In genomic region chr1:171815545-171816439, GRCm38 (mm10) we compare ENCODE assay signal across 9 mouse cellular contexts. TPM values are rescaled to one million over a fixed set of nuclear protein-coding genes. Genes with fewer than 3 reads are reported as not detected.
DNase-seq lines count a peak whose midpoint lies in the region; ATAC-seq and TF ChIP-seq lines count a peak whose summit lies in the region.
"Had no signal": no experiment of that assay in that cellular context is flagged by ENCODE, and none has a peak within 500 bp of the region (broad histone marks: within the 10 kb centered on the region; RNA-seq: fewer than 3 reads in every experiment).

No protein-coding gene starts in this region.

- WGBS in embryonic facial prominence, embryonic 13.5 days, result 12% methylated on average over 8 of the region's 8 CpGs
- WGBS in hindbrain, embryonic 15.5 days, result 12% methylated on average over 8 of the region's 8 CpGs
- 15% methylated on average over 8 of the region's 8 CpGs for WGBS in limb, embryonic 14.5 days

- H3K36me3 ChIP-seq in embryonic facial prominence, embryonic 13.5 days, result no peaks in the 10 kb centered on the region
- H3K36me3 ChIP-seq in hindbrain, embryonic 15.5 days, result no peaks in the 10 kb centered on the region
- H3K36me3 ChIP-seq in limb, embryonic 14.5 days (ENCODE audit: control insufficient read depth, insufficient read depth, low read length), result no peaks in the 10 kb centered on the region
- H3K36me3 ChIP-seq: embryonic facial prominence, embryonic 15.5 days had no signal

- peak; percentile 69; the same call in 1 of the 2 replicates for ATAC-seq in embryonic facial prominence, embryonic 13.5 days (ENCODE audit: insufficient number of reproducible peaks, insufficient read depth, low FRiP score, low TSS enrichment, low read depth)
- peak; percentile 96 for ATAC-seq in hindbrain, embryonic 15.5 days (ENCODE audit: low FRiP score, low read depth)
- ATAC-seq in limb, embryonic 14.5 days (ENCODE audit: low FRiP score, low read depth), result peak; percentile 81
- peak; percentile 100 for ATAC-seq in monocyte, adult 5-6 weeks (replicated peaks; ENCODE audit: insufficient number of reproducible peaks, low FRiP score, low TSS enrichment, poor library complexity, severe bottlenecking)

- intact Hi-C loops in left cerebral cortex, postnatal 4 days (cut with DNase I), result loop anchor here (10.0 kb wide), 1 partner anchor 209 kb away; the partner anchor contains the start of gene Vangl2

- H3K4me1 ChIP-seq in embryonic facial prominence, embryonic 13.5 days, result no peaks in the 10 kb centered on the region
- no peaks in the 10 kb centered on the region for H3K4me1 ChIP-seq in hindbrain, embryonic 15.5 days (replicated peaks)
- H3K4me1 ChIP-seq in limb, embryonic 14.5 days (ENCODE audit: control insufficient read depth, insufficient read depth, low read length), result no peaks in the 10 kb centered on the region
- H3K4me1 ChIP-seq: embryonic facial prominence, embryonic 15.5 days had no signal

- no peak for TF ChIP-seq POLR2A in limb, embryonic 14.5 days (IDR thresholded peaks at IDR 0.05; ENCODE audit: borderline replicate concordance, extremely low read depth, insufficient read depth, insufficient read length)

- DNase-seq in left cerebral cortex, adult 11 months (ENCODE audit: low spot score), result peak; percentile 63
- no peak for DNase-seq in left cerebral cortex, postnatal 4 days
- DNase-seq in R1 (ENCODE audit: low read depth, low spot score), result peak; percentile 69
- DNase-seq in limb, embryonic 14.5 days (ENCODE audit: low spot score), result peak; percentile 79
- no peak for DNase-seq in ovary, adult 18-20 months (ENCODE audit: low spot score)

- H3K4me2 ChIP-seq in embryonic facial prominence, embryonic 13.5 days, result no peak overlapping the region
- no peak overlapping the region for H3K4me2 ChIP-seq in hindbrain, embryonic 15.5 days
- no peak overlapping the region for H3K4me2 ChIP-seq in limb, embryonic 14.5 days (replicated peaks; ENCODE audit: low read depth, low read length, severe bottlenecking)
- H3K4me2 ChIP-seq: embryonic facial prominence, embryonic 15.5 days had no signal

- no peak overlapping the region for H3K4me3 ChIP-seq in embryonic facial prominence, embryonic 13.5 days
- H3K4me3 ChIP-seq in hindbrain, embryonic 15.5 days, result no peak overlapping the region
- no peak overlapping the region for H3K4me3 ChIP-seq in limb, embryonic 14.5 days (replicated peaks; ENCODE audit: low read length)
- H3K4me3 ChIP-seq: embryonic facial prominence, embryonic 15.5 days had no signal

- no peak overlapping the region for H3K9ac ChIP-seq in embryonic facial prominence, embryonic 13.5 days
- no peak overlapping the region for H3K9ac ChIP-seq in hindbrain, embryonic 15.5 days
- H3K9ac ChIP-seq in limb, embryonic 14.5 days (ENCODE audit: low read depth, low read length, severe bottlenecking), result no peak overlapping the region
- H3K9ac ChIP-seq: embryonic facial prominence, embryonic 15.5 days had no signal

- no peaks in the 10 kb centered on the region for H3K27me3 ChIP-seq in embryonic facial prominence, embryonic 13.5 days
- no peaks in the 10 kb centered on the region for H3K27me3 ChIP-seq in hindbrain, embryonic 15.5 days
- H3K27me3 ChIP-seq in limb, embryonic 14.5 days (ENCODE audit: control insufficient read depth, insufficient read depth, low read length), result no peaks in the 10 kb centered on the region
- H3K27me3 ChIP-seq: embryonic facial prominence, embryonic 15.5 days had no signal

- no peak overlapping the region for H3K27ac ChIP-seq in embryonic facial prominence, embryonic 13.5 days
- no peak overlapping the region for H3K27ac ChIP-seq in hindbrain, embryonic 15.5 days (replicated peaks)
- H3K27ac ChIP-seq in limb, embryonic 14.5 days (replicated peaks; ENCODE audit: low read depth, low read length), result no peak overlapping the region
- H3K27ac ChIP-seq: embryonic facial prominence, embryonic 15.5 days had no signal

- no peaks in the 10 kb centered on the region for H3K9me3 ChIP-seq in embryonic facial prominence, embryonic 13.5 days
- H3K9me3 ChIP-seq in hindbrain, embryonic 15.5 days, result no peaks in the 10 kb centered on the region
- no peaks in the 10 kb centered on the region for H3K9me3 ChIP-seq in limb, embryonic 14.5 days (ENCODE audit: control insufficient read depth, low read length)
- H3K9me3 ChIP-seq: embryonic facial prominence, embryonic 15.5 days had no signal

RNA-seq across cellular contexts. Expression of gene Cd84, which starts 23.7 kb away (rescaled TPM):
- total RNA-seq in left cerebral cortex, postnatal 4 days (2021), result 1 to 10 TPM; 1.3 to 1.4 TPM
- 1.2 and 1.3 TPM in 2 replicates for polyA plus RNA-seq in embryonic facial prominence, embryonic 13.5 days (2015; fragmentation: Nextera tagmentation; extraction: Ambion mirVana)
- polyA plus RNA-seq in hindbrain, embryonic 15.5 days (2015; fragmentation: Nextera tagmentation; extraction: Ambion mirVana), result 1.2 and 1.9 TPM in 2 replicates
- 1.2 and 1.7 TPM in 2 replicates for polyA plus RNA-seq in limb, embryonic 14.5 days (2012; rRNA removed)
- 2.3 and 2.8 TPM in 2 replicates for polyA plus RNA-seq in limb, embryonic 14.5 days (2014; fragmentation: Nextera tagmentation; extraction: Ambion mirVana)
- 152 to 228 TPM (median 167 TPM) in 3 replicates for total RNA-seq in monocyte, adult 5-6 weeks (2017)

RNA-seq across cellular contexts. Expression of gene Slamf1, which starts 48.9 kb away (rescaled TPM):
- under 1 TPM in 1 of 2 experiments, not detected in 1; 0.22 TPM for total RNA-seq in left cerebral cortex, postnatal 4 days (2021)
- polyA plus RNA-seq in embryonic facial prominence, embryonic 13.5 days (2015; fragmentation: Nextera tagmentation; extraction: Ambion mirVana), result 0.23 and 0.35 TPM in 2 replicates
- polyA plus RNA-seq in hindbrain, embryonic 15.5 days (2015; fragmentation: Nextera tagmentation; extraction: Ambion mirVana), result 0.16 and 0.22 TPM in 2 replicates
- 0.10 and 0.12 TPM in 2 replicates for polyA plus RNA-seq in limb, embryonic 14.5 days (2012; rRNA removed)
- polyA plus RNA-seq in limb, embryonic 14.5 days (2014; fragmentation: Nextera tagmentation; extraction: Ambion mirVana), result 0.08 and 0.11 TPM in 2 replicates
- 1.7 to 10.9 TPM (median 4.9 TPM) in 3 replicates for total RNA-seq in monocyte, adult 5-6 weeks (2017)

Comparison
In these comparisons a context has a peak if more than half of its experiments do, and no peak if none do; other contexts are left out.
1. DNase-seq: peak in left cerebral cortex, adult 11 months (single experiment), R1 (single experiment) and limb, embryonic 14.5 days (single experiment); none in left cerebral cortex, postnatal 4 days (single experiment) and ovary, adult 18-20 months (single experiment).
2. Peak in every context shown above with its lines, with median percentiles within 50 percentile points of each other: ATAC-seq.